Mouse (Mus musculus) G1E (cell line): Measurements from ENCODE around the gene Unc5cl. TPM values are rescaled to one million over a fixed set of nuclear protein-coding genes. Genes with fewer than 3 reads are reported as not detected.

ENCODE experiments used
- ATAC-seq: 2 replicates; pipeline ENCODE4 v1.8.0; 2016; ENCODE audit warnings: mild to moderate bottlenecking; ENCODE audit not compliant: insufficient number of reproducible peaks, poor library complexity, low FRiP score, severe bottlenecking; ENCODE audit errors: extremely low read depth
- DNase-seq: peaks from one replicate; pipeline ENCODE4 v3.0.0; 2012; ENCODE audit warnings: low spot score
- H3K27me3 ChIP-seq: 2 replicates; pipeline ENCODE4 v1.6.1; 2012; ENCODE audit warnings: mild to moderate bottlenecking, low read length, inconsistent platforms; ENCODE audit not compliant: insufficient read depth
- H3K36me3 ChIP-seq: replicated peaks from 2 replicates; pipeline ENCODE3; 2012; ENCODE audit warnings: mild to moderate bottlenecking, inconsistent platforms
- H3K4me1 ChIP-seq: 2 replicates; pipeline ENCODE4 v1.6.1; 2012; ENCODE audit warnings: low read depth, low read length, inconsistent platforms, mixed read lengths; ENCODE audit not compliant: insufficient read depth
- H3K4me3 ChIP-seq: 2 replicates; pipeline ENCODE4 v1.5.1; 2012; ENCODE audit warnings: low read depth, mild to moderate bottlenecking, inconsistent platforms, low read length, moderate library complexity, mixed read lengths
- H3K9me3 ChIP-seq: replicated peaks from 2 replicates; pipeline ENCODE4 v1.6.1; 2012; ENCODE audit warnings: inconsistent platforms
- CTCF ChIP-seq: IDR thresholded peaks from 2 replicates; pipeline ENCODE4 v1.5.1; 2012; ENCODE audit warnings: low read depth, low read length, inconsistent platforms, mixed read lengths
- GATA1 ChIP-seq: IDR thresholded peaks from 2 replicates; pipeline ENCODE4 v1.6.1; 2012; ENCODE audit warnings: borderline replicate concordance, low read length, inconsistent platforms, mixed read lengths
- GATA2 ChIP-seq: IDR thresholded peaks from 2 replicates; pipeline ENCODE4 v1.6.1; 2012; ENCODE audit warnings: low read depth, low read length, inconsistent platforms, borderline replicate concordance
- POLR2AphosphoS5 ChIP-seq: IDR thresholded peaks from 2 replicates; pipeline ENCODE4 v1.6.1; 2012; ENCODE audit warnings: low read depth, low read length, inconsistent platforms; ENCODE audit not compliant: insufficient replicate concordance
- TAL1 ChIP-seq: conservative IDR thresholded peaks from 2 replicates; pipeline ENCODE4 v1.6.1; 2012; ENCODE audit warnings: low read depth, low read length, inconsistent platforms, mixed read lengths
- polyA plus RNA-seq: library from polyadenylated mRNA; stranded (reverse); fragments of >175 nt; gene quantifications from 2 replicates; pipeline ENCODE4 v1.2.3, GENCODE M21; 2012
- total RNA-seq, 2 experiments: library from RNA; stranded (forward) in 1 of 2; stranded (reverse) in 1 of 2; fragments of 200-1000 nt in 1 of 2; fragments of >200 nt in 1 of 2; fragmentation: Nextera tagmentation in 1 of 2; gene quantifications; 2 replicates each; pipeline ENCODE4 v1.2.3; 2014 to 2017

Gene Unc5cl
- total and polyA plus RNA-seq, 3 experiments, result 15.9 to 22.1 (median 17.6) TPM

DNA sequence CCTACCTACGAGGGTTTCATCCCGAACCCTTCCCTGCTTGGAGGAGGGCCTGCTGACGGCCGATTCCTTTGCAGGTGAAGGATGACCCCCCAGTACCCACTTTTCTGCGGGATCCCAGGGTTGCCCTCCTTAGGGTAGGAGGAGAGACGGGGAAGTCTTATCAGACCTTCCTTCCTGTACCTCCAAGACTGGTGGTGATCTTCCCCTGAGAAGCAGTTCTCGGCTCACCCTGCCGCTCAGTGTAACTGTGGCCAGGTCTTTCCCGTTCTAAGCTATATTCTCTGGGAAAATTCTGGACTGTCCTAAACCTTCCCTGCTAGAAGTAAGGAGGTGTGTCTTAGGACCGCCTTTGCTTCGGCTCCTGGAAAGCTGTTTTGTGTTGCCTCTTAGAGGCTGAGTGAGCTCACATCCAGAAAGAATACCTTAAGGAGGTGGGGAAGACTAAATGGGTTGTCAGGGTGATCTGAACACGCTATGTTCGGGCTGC is 44.4 kb upstream of the Unc5cl start:
- H3K4me1 ChIP-seq, result peaks cover 46% of the 10 kb centered on the region
- no peaks in the 10 kb centered on the region for H3K27me3 ChIP-seq
- H3K4me3 ChIP-seq, result peak overlapping the region; percentile 92
- TF ChIP-seq GATA1 (no peak), GATA2 (no peak), TAL1 (no peak), POLR2AphosphoS5 (no peak), CTCF (no peak)
- H3K36me3 ChIP-seq, result peaks cover 56% of the 10 kb centered on the region
- ATAC-seq (no peak), DNase-seq (peak; percentile 43)
- H3K9me3 ChIP-seq, result no peaks in the 10 kb centered on the region

DNA sequence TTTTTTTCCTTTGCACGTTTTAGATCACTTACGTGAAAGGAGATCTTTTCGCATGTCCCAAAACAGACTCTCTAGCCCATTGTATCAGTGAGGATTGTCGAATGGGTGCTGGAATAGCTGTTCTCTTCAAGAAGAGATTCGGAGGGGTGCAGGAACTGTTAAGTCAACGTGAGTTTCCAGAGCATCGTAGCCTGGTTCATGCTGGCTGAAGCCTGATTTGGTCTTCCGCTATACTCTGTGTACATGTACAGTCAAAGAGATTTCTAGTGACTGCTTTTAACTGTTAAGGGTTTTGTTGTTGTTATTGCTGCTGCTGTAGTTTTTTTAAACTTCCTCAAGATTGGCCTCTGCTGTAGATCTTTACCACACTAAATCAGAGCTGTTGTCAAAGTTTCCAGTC is 43.5 kb upstream of the Unc5cl start:
- DNase-seq, result no peak
- no peaks in the 10 kb centered on the region for H3K9me3 ChIP-seq
- ATAC-seq, result no peak
- TF ChIP-seq GATA1 (no peak), CTCF (no peak), TAL1 (no peak), GATA2 (no peak), POLR2AphosphoS5 (no peak)
- H3K36me3 ChIP-seq, result peaks cover 58% of the 10 kb centered on the region
- peaks cover 41% of the 10 kb centered on the region for H3K4me1 ChIP-seq
- H3K27me3 ChIP-seq, result no peaks in the 10 kb centered on the region
- H3K4me3 ChIP-seq, result peak overlapping the region; percentile 92

DNA sequence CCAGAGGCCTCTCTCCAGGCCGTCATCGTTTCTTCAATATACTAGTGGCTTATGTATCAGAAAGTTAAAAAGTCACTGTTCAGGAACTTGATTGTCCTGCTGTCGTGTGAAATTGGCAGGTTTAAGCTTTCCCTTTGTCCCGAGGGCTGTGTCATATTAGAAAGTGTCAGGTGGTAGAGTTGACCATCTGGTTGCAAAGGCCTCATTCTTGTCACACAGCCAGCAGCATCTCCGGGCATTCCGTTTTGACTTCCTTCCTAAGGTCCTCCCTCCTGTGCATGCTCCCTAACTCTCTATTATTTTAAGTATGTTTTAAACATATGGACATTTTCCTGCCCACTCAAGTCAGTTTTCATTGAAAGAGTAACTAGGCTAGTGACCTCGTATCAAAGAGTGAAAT is 38.7 kb upstream of the Unc5cl start:
- no peak for DNase-seq
- no peak for ATAC-seq
- TF ChIP-seq TAL1 (no peak), GATA1 (no peak), CTCF (no peak), POLR2AphosphoS5 (no peak), GATA2 (no peak)
- H3K4me1 ChIP-seq, result peaks cover 43% of the 10 kb centered on the region
- peaks cover 78% of the 10 kb centered on the region for H3K36me3 ChIP-seq
- H3K4me3 ChIP-seq, result no peak overlapping the region
- H3K27me3 ChIP-seq, result no peaks in the 10 kb centered on the region
- H3K9me3 ChIP-seq, result no peaks in the 10 kb centered on the region

- Histone ChIP-seq H3K4me1 (peaks cover 43% of the 10 kb centered on the region), H3K9me3 (no peaks in the 10 kb centered on the region), H3K27me3 (no peaks in the 10 kb centered on the region), H3K36me3 (peaks cover 78% of the 10 kb centered on the region), H3K4me3 (no peak overlapping the region)
- peak; percentile 35; the same call in 1 of the 2 replicates for TF ChIP-seq CTCF
- no peak for TF ChIP-seq GATA2
- peak; percentile 63 for ATAC-seq
- DNase-seq, result peak; percentile 36
Measured at GRCm38 (mm10) chr17:48416425-48417195, 38.1 kb upstream of the Unc5cl start.

DNA sequence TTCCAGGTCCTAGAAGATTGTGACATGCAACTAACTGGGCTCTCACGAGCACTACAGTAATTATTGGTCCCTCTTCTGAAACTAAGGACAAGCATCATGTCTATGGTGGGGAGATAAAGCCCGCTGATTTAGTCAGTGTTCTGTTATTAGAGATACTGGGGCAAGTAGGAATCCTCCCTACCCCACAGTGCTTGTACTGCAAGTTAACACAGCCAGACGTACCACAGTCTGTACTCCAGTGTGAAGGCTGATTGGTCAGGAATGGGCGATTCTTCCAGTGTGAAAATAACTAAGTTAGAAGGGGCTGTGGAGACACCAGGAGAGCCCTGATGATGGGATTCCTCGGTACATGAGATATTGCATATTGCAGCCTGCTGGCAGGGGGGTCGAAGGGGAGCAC is 37.2 kb upstream of the Unc5cl start:
- TF ChIP-seq POLR2AphosphoS5, result no peak
- TF ChIP-seq CTCF, result no peak
- TF ChIP-seq TAL1, result no peak
- TF ChIP-seq GATA1, result no peak
- no peak for TF ChIP-seq GATA2
- Histone ChIP-seq H3K4me1 (peaks cover 39% of the 10 kb centered on the region), H3K9me3 (no peaks in the 10 kb centered on the region), H3K36me3 (peaks cover 69% of the 10 kb centered on the region), H3K27me3 (no peaks in the 10 kb centered on the region), H3K4me3 (no peak overlapping the region)
- ATAC-seq (no peak), DNase-seq (no peak)

- H3K9me3 ChIP-seq, result no peaks in the 10 kb centered on the region
- peaks cover 35% of the 10 kb centered on the region for H3K4me1 ChIP-seq
- TF ChIP-seq TAL1, result no peak
- no peak for TF ChIP-seq CTCF
- no peak for TF ChIP-seq POLR2AphosphoS5
- TF ChIP-seq GATA1, result no peak
- TF ChIP-seq GATA2, result no peak
- DNase-seq (no peak), ATAC-seq (no peak)
- no peaks in the 10 kb centered on the region for H3K27me3 ChIP-seq
- H3K36me3 ChIP-seq, result peaks cover 64% of the 10 kb centered on the region
- no peak overlapping the region for H3K4me3 ChIP-seq
Measured at GRCm38 (mm10) chr17:48418174-48418573, 36.5 kb upstream of the Unc5cl start.
